Mouse (Mus musculus) heart, embryonic 11.5 days (tissue): ENCODE measurements at regions not wholly inside any gene's neighbourhood (a gene's known extent, or its start where the extent isn't known, plus 50 kb on each side); places are given as distances from the start of the nearest gene placed in this dataset.

Experiments used
- ATAC-seq: fragments of 200-750 bp; cut with Nextera tagmentation; replicated peaks from 2 replicates; pipeline ENCODE4 v1.8.0; 2017; ENCODE audit warnings: moderate library complexity; ENCODE audit not compliant: insufficient number of reproducible peaks, low FRiP score, low TSS enrichment
- H3K27ac ChIP-seq: fragments of 300-500 bp; sonication (generic); 2 replicates; pipeline ENCODE4 v1.5.1; 2014; ENCODE audit warnings: mild to moderate bottlenecking, low read depth, low read length
- H3K27me3 ChIP-seq: fragments of 300-500 bp; sonication (generic); 2 replicates; pipeline ENCODE4 v1.6.1; 2014; ENCODE audit warnings: mild to moderate bottlenecking, low read length, mixed read lengths; ENCODE audit not compliant: control insufficient read depth, insufficient read depth
- H3K36me3 ChIP-seq: fragments of 300-500 bp; sonication (generic); 2 replicates; pipeline ENCODE4 v1.6.1; 2014; ENCODE audit warnings: mild to moderate bottlenecking, low read length, moderate library complexity, mixed read lengths; ENCODE audit not compliant: control insufficient read depth, insufficient read depth
- H3K4me1 ChIP-seq: fragments of 300-500 bp; sonication (generic); 2 replicates; pipeline ENCODE4 v1.6.1; 2014; ENCODE audit warnings: low read length; ENCODE audit not compliant: control insufficient read depth, insufficient read depth
- H3K4me2 ChIP-seq: fragments of 300-500 bp; sonication (generic); 2 replicates; pipeline ENCODE4 v1.6.1; 2014; ENCODE audit warnings: mild to moderate bottlenecking, moderate library complexity
- H3K4me3 ChIP-seq: fragments of 300-500 bp; sonication (generic); 2 replicates; pipeline ENCODE4 v1.5.1; 2014; ENCODE audit warnings: low read depth, low read length
- H3K9ac ChIP-seq: fragments of 300-500 bp; sonication (generic); 2 replicates; pipeline ENCODE4 v1.6.1; 2014; ENCODE audit warnings: mild to moderate bottlenecking, low read depth, low read length, moderate library complexity
- H3K9me3 ChIP-seq: fragments of 300-500 bp; sonication (generic); replicated peaks from 2 replicates; pipeline ENCODE4 v1.6.1; 2016; ENCODE audit warnings: low read length; ENCODE audit not compliant: control insufficient read depth
- WGBS: fragments of 180-500 bp; shearing (Covaris S2); extraction: QIAGEN DNeasy Blood & Tissue Kit; methylation state at CpG from one replicate; pipeline ENCODE4 v1.1.7; 2014; ENCODE audit not compliant: insufficient replicate concordance; 5-methylcytosine and 5-hydroxymethylcytosine counted together

DNA sequence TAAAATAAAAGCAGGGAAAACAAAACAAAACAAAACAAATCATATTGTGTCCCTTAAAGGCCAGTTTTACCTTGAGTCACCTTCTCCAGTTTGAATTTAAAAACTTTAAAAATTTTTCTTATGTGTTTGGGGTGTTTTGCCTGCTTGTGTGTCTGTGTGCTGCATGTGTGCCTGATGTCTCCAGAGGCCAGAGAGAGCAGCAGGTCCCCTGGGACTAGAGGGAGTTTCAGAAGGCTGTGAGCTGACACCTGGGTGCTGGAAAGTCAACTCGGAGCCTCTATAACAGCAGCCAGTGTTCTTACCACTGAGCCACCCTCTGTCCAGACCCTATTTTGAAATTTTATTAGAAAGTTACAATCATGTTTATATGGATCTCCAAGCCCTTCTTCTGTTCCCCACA lies 77.8 kb upstream of the Ptpn1 start:
- WGBS, result 77% methylated on average over 1 of the region's 1 CpGs
- H3K9me3 ChIP-seq, result no peaks in the 10 kb centered on the region
- H3K27me3 ChIP-seq, result no peaks in the 10 kb centered on the region
- H3K4me3 ChIP-seq, result no peak overlapping the region
- H3K4me2 ChIP-seq, result no peak overlapping the region
- ATAC-seq, result no peak
- H3K9ac ChIP-seq, result no peak overlapping the region
- no peaks in the 10 kb centered on the region for H3K36me3 ChIP-seq
- H3K4me1 ChIP-seq, result peaks cover 47% of the 10 kb centered on the region
- no peak overlapping the region for H3K27ac ChIP-seq

DNA sequence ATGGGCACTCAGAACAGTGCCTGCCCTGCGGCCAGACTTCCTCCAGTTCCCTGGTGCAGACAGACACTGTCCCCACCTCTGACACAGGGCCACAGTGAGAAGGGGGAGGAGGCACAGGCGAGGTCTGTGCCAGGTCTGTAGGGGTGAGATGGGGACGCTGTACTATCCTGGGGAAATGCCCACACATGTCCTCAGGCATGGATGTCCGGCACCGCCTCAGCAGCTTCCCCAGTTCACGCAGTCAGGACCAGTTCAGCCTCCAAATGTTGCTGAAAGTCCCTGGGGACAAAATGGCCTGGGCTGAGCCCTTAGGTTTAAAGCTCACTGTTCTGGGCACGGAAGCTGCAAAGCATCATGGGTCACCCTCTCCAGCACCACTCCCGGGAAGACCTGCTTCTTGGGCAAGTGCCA lies 78.4 kb upstream of the Ptpn1 start:
- no peaks in the 10 kb centered on the region for H3K27me3 ChIP-seq
- no peak overlapping the region for H3K4me2 ChIP-seq
- no peak for ATAC-seq
- H3K4me3 ChIP-seq, result no peak overlapping the region
- H3K9me3 ChIP-seq, result no peaks in the 10 kb centered on the region
- H3K4me1 ChIP-seq, result peaks cover 54% of the 10 kb centered on the region
- H3K27ac ChIP-seq, result no peak overlapping the region
- H3K9ac ChIP-seq, result no peak overlapping the region
- H3K36me3 ChIP-seq, result no peaks in the 10 kb centered on the region
- 69% methylated on average over 8 of the region's 8 CpGs for WGBS

DNA sequence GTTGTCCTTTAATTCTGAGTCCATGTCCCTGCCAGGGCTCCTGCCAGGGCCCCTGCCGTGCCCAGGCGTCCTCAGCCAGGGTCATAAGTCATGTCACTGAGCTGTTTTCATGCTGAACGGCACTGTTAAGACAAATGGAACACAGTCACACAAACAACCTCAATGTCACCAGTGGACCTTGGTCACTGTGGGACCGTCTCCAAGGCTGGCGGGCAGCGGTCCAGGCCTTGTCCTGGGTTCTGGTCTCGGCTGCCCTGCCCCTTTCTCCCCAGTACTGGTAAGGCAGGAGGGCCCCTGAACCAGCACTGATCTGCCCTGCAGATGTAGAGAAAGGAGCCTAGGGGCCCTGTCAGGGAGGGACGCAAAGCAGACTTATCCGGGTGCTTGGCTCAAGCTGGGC lies 79.3 kb upstream of the Ptpn1 start:
- H3K4me3 ChIP-seq, result no peak overlapping the region
- no peak overlapping the region for H3K27ac ChIP-seq
- H3K36me3 ChIP-seq, result no peaks in the 10 kb centered on the region
- ATAC-seq, result no peak
- H3K4me1 ChIP-seq, result peaks cover 52% of the 10 kb centered on the region
- WGBS, result 75% methylated on average over 9 of the region's 9 CpGs
- no peak overlapping the region for H3K4me2 ChIP-seq
- H3K27me3 ChIP-seq, result no peaks in the 10 kb centered on the region
- H3K9ac ChIP-seq, result no peak overlapping the region
- H3K9me3 ChIP-seq, result no peaks in the 10 kb centered on the region

GRCm38 (mm10) chr2:167851216-167851896 lies 80.5 kb upstream of the Ptpn1 start:
- Histone ChIP-seq H3K36me3 (no peaks in the 10 kb centered on the region), H3K27me3 (no peaks in the 10 kb centered on the region), H3K27ac (peak overlapping the region; percentile 76), H3K4me1 (peaks cover 45% of the 10 kb centered on the region), H3K4me3 (no peak overlapping the region), H3K4me2 (peak overlapping the region; percentile 25; the same call in 1 of the 2 replicates), H3K9ac (peak overlapping the region; percentile 47; the same call in 1 of the 2 replicates), H3K9me3 (no peaks in the 10 kb centered on the region)
- peak; percentile 28 for ATAC-seq
- 12% methylated on average over 11 of the region's 11 CpGs for WGBS

GRCm38 (mm10) chr2:167849999-167850552 lies 81.8 kb upstream of the Ptpn1 start:
- Histone ChIP-seq H3K4me1 (peaks cover 47% of the 10 kb centered on the region), H3K27me3 (no peaks in the 10 kb centered on the region), H3K27ac (no peak overlapping the region)

DNA sequence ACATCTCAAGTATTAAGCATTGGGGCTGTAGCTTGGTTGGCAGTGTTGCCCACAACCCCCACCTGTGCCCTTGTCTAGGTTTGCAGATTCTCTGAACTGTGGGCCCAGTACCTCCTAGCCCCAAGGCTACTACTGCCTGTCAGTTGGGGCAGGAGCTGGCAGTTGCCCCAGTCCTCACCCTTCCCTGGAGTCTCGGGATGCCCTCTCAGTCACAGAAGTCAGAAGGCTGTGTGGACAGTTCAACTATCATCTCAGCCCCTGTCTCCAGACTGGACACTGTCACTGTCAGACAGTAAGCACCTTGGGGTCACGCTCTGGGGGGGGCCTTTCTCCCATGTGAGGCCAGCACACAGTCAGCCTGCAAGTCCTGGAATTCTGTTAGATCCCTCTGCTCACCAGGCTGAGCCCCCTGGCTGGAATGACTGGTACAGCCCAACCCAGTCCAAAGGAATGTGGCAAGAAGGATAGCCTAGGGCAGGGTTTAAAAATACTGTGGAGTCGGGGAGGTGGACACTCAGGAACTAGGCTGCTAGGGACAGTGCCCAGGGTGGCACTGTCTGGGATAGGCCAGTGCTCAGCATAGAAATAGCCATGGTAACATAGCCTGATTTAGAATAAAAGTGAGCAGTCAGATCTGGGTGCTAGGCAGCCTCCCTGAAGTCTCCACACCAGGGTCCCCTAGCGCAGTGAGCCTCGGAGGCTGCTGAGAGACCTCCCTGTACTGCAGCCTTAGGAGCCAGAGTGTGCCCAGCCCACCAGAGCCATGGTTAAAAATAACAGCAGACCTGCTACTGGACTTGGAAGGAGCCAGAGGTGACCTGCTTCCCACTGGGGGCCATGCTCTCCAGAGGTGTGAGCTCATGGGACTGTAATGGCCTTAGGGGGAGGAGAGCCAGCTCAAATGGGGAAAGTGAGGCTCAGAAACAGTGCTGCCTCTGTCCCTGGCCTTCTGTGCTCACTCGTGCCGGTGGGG lies 83.1 kb upstream of the Ptpn1 start:
- 52% methylated on average over 7 of the region's 7 CpGs for WGBS
- H3K9ac ChIP-seq, result peak overlapping the region; percentile 40
- no peak overlapping the region for H3K4me2 ChIP-seq
- no peak overlapping the region for H3K4me3 ChIP-seq
- H3K36me3 ChIP-seq, result no peaks in the 10 kb centered on the region
- ATAC-seq, result peak; percentile 9; the same call in 1 of the 2 replicates
- H3K9me3 ChIP-seq, result no peaks in the 10 kb centered on the region
- no peaks in the 10 kb centered on the region for H3K27me3 ChIP-seq
- H3K4me1 ChIP-seq, result peaks cover 52% of the 10 kb centered on the region
- peak overlapping the region; percentile 63 for H3K27ac ChIP-seq

More at GRCm38 (mm10) chr2:167849999-167850552, 81.8 kb upstream of the Ptpn1 start:
- ATAC-seq, result no peak
- WGBS, result 75% methylated on average over 10 of the region's 10 CpGs
- Histone ChIP-seq H3K36me3 (no peaks in the 10 kb centered on the region), H3K9ac (no peak overlapping the region), H3K9me3 (no peaks in the 10 kb centered on the region), H3K4me2 (no peak overlapping the region), H3K4me3 (no peak overlapping the region)

DNA sequence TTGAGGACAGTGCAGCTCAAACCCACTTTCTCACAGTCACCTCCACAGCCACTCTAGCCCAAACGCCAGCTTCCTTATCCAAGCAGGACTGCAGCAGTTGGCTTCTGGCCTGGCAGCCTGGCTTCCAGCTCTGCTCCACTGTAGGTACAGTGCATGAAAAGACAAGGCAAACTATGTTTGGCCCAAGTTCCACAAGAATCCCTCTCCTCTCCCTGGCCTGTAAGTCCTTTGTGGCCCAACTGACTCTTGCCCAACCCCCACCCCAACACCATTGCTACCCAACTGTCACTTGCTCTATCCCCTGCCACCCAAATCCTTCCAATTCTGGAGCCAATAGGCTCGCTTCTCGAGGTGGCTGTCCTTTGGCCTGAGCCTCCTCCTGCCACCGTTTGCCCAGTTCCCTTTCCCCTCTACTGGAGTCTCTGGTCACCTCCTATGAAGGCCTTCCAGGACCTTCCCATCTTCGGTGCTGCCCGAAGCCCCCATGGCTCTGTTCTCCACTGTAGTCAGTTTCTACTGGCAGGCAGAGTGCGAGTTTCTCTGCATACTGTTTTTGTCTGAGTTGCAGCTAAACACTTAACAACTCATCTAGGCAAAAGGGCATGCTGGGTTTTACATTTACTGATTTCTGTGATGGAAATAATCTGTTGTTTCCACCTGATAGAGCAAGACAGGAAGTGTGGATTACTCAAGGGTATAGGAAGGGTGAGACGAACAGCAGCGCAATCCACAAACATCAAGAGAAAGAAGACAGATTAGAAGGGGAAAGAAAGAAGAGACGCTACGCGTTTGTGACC lies 84.4 kb upstream of the Ptpn1 start:
- peaks cover 58% of the 10 kb centered on the region for H3K4me1 ChIP-seq
- H3K9me3 ChIP-seq, result no peaks in the 10 kb centered on the region
- H3K27me3 ChIP-seq, result no peaks in the 10 kb centered on the region
- no peak overlapping the region for H3K4me3 ChIP-seq
- H3K9ac ChIP-seq, result no peak overlapping the region
- no peak for ATAC-seq
- no peaks in the 10 kb centered on the region for H3K36me3 ChIP-seq
- H3K27ac ChIP-seq, result no peak overlapping the region
- 65% methylated on average over 12 of the region's 12 CpGs for WGBS
- no peak overlapping the region for H3K4me2 ChIP-seq

- H3K9me3 ChIP-seq, result no peaks in the 10 kb centered on the region
- no peak overlapping the region for H3K9ac ChIP-seq
- H3K36me3 ChIP-seq, result no peaks in the 10 kb centered on the region
- no peaks in the 10 kb centered on the region for H3K27me3 ChIP-seq
- peaks cover 53% of the 10 kb centered on the region for H3K4me1 ChIP-seq
- no peak for ATAC-seq
- no peak overlapping the region for H3K4me2 ChIP-seq
- no peak overlapping the region for H3K4me3 ChIP-seq
- H3K27ac ChIP-seq, result no peak overlapping the region
- WGBS, result 74% methylated on average over 5 of the region's 5 CpGs
These were observed 86.5 kb upstream of the Ptpn1 start for GRCm38 (mm10) chr2:167845370-167845769.
